Mouse (Mus musculus) retina, embryonic 14.5 days (tissue): ENCODE measurements around the gene Snrpg.

Experiments
- DNase-seq: peaks from one replicate; pipeline ENCODE4 v3.0.0-alpha.2; 2015; ENCODE audit warnings: low spot score

Gene Snrpg

GRCm38 (mm10) chr6:86399995-86400394, 28.9 kb downstream of the Snrpg start:
- no peak for DNase-seq

DNA sequence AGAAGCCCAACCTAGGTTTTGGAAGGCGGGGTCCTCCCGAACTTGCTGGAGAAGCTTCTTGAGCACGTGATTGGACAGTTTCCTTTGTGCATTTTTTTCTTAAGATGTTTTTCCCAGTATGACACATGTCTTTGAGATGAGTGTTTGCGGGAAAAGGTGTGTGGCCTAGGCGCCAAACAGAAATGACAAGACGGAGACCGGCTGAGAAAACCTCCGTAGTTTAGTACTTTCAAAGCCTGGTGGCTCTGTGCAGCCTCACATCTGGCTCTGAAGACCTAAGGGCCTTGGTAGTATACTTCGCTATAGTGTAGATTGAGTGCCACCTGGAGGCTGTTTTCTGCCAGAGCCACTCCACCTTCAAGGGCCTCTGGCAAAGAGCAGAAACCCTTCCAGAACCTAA, 29.9 kb downstream of the Snrpg start:
- DNase-seq = peak; percentile 85

DNA sequence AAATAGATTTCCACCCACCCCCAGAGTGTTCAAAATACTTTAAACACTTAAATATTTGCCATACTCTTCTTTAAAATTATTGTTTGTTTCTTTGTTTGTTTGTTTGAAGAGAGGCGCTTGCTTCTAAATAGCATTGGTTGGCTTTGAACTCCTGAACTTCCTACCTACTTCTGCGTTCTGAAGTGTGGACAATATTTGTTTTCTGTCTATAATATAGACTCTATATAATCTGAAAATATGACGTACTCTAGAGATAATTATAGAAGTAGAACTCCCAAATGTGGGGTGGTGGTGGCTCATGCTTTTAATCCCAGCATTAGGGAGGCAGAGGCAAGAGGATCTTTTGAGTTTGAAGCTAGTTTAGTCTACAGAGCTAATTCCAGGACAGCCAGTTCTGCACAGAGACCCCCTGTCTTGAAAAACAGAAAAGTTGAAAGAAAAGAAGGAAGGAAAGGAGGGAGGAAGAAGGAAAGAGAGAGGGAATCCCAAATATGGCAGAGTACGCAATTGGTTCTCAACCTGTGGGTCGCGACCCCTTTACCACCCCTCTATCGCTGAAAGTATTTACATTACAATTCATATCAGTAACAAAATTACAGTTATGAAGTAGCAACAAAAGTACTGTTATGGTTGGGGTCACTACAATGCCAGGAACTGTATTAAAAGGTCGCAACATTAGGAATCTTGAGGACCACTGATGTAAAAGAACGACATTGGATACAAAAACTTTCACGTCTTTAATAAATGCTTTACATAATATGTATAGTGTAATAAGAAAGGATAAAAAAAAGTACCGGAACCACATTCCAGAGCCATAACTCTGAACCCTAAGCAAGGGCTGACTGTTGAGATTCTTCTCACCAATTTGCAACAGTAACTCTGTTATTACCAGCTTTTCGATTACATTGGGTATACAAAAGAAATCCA, 31.8 kb downstream of the Snrpg start:
- DNase-seq = peak; percentile 23

DNA sequence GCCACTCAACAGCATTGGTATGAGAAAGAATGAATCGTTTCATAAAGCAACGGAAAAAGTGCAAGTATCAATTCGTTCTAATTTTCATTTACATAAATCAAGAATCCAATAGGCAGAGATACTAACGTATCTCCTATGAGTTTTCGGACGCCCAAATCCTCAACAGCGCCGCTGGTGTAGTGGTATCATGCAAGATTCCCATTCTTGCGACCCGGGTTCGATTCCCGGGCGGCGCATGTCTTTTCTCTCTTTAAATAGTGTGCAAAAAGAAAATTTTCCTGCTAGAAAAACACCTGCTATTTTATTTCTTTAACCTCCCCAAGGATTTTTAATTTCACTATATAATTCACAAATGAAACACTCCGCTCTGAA, 32.6 kb downstream of the Snrpg start:
- peak; percentile 95 for DNase-seq

- peak; percentile 99 for DNase-seq
These were observed 33.2 kb downstream of the Snrpg start, which contains the start of gene Tia1 for GRCm38 (mm10) chr6:86404100-86404861. Gene Tia1, plus strand, starts transcription at chr6:86404219.

- peak; percentile 60 for DNase-seq
These were observed 33.9 kb downstream of the Snrpg start for GRCm38 (mm10) chr6:86404996-86405395.

DNA sequence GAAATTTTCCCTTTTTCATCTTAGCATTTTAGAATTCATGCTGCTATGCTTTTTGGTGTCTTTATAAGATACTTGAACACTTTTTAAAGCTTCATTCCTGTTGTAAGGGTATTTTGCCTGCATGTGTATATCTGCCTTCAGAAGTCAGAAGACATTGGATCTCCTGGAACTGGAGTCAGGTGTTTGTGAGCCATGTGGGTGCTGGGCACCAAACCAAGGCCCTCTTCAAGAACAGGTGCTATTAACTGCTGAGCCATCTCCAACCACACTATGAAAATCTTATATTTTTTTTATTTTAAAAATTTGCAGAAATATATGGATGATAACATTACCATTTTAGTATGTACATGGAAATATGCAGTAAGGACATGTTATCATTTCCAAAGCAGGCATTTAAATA, 35.2 kb downstream of the Snrpg start:
- DNase-seq = no peak

DNA sequence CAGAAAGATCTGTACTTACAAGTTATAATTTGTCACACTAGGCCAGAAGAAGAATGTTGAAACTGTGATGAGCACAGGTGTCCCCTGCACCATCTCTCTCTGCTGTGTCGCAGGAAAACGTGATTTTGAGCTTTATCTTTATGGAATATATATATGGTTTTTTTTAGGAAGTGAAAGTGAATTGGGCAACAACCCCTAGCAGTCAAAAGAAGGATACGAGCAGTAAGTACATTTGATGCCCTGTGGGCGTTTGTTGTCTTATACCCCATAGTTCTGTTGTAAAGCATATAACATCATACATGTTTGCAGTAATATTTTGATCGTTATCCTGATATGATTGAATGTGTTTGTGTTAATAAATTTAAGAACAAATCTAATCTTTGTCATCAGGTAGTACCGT, 47.6 kb downstream of the Snrpg start:
- no peak for DNase-seq

- DNase-seq = no peak
These were observed 48.1 kb downstream of the Snrpg start for GRCm38 (mm10) chr6:86419239-86419638.

DNA sequence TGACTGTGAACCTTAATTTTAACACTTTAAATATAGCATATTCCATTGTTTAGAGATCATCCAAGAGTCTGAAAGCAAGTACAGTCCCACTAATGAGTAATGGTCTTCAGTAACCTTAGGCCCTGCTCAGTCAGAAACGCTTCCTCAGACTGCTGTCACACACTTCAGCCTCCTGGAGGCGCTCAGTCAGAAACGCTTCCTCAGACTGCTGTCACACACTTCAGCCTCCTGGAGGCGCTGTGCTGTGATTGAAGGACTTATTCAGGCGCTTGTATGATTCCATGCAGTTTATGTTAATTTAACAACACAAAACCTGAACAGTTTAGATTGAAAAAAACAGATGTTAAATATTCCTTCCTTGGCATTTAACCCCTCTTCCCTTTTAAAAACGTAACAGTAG, 49.4 kb downstream of the Snrpg start:
- DNase-seq = peak; percentile 64

DNA sequence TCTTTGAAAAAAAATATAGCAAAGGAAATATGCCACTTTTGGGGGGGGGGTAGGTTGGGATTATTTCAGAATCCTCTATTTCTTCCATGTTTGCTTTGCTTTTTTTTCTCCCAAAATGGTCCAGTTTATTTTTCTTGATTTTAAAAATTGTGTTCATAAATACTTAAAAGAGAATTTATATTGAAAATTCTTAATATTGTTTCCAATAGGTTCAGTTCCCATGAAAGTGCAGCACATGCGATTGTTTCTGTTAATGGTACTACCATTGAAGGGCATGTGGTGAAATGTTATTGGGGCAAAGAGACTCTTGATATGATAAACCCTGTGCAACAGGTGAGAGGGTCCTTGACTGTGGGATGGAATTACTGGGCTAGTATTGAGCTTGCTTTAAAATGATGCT, 55.3 kb downstream of the Snrpg start, which contains the start of gene Gm44790:
TSS of gene Gm44790 (plus strand) at position 301 of the 400 bp plus-strand sequence.
- DNase-seq = no peak
